Mouse (Mus musculus) cortical plate, adult 2 months (tissue): ENCODE measurements around the gene Polr1d.

Experiments used
- CTCF ChIP-seq: fragments of 200-500 bp; IDR thresholded peaks from 2 replicates; pipeline ENCODE4 v1.5.1; 2011; ENCODE audit warnings: mild to moderate bottlenecking, control low read depth, low read length; ENCODE audit not compliant: insufficient read depth; ENCODE audit errors: extremely low read depth
- POLR2A ChIP-seq: fragments of 200-500 bp; IDR thresholded peaks from 2 replicates; pipeline ENCODE4 v1.6.1; 2011; ENCODE audit warnings: mild to moderate bottlenecking, low read length, control low read depth; ENCODE audit not compliant: insufficient read depth; ENCODE audit errors: extremely low read depth

GRCm38 (mm10) chr5:147085201-147085894, 8.5 kb downstream of the Polr1d start:
- TF ChIP-seq CTCF (no peak), POLR2A (no peak)
